Mouse (Mus musculus) intestine, postnatal 0 days (tissue): Measurements from ENCODE around the gene Dpy30. TPM values are rescaled to one million over a fixed set of nuclear protein-coding genes. Genes with fewer than 3 reads are reported as not detected.

Experiments
- ATAC-seq: fragments of 200-750 bp; cut with Nextera tagmentation; 2 replicates; pipeline ENCODE4 v1.8.0; 2017; ENCODE audit warnings: mild to moderate bottlenecking, moderate TSS enrichment, moderate library complexity
- H3K27ac ChIP-seq: fragments of 300-500 bp; sonication (generic); 2 replicates; pipeline ENCODE4 v1.5.1; 2014; ENCODE audit warnings: mild to moderate bottlenecking, low read depth, low read length, moderate library complexity
- H3K27me3 ChIP-seq: fragments of 300-500 bp; sonication (generic); replicated peaks from 2 replicates; pipeline ENCODE4 v1.6.1; 2014; ENCODE audit warnings: low read length, mixed read lengths; ENCODE audit not compliant: control insufficient read depth, insufficient read depth
- H3K36me3 ChIP-seq: fragments of 300-500 bp; sonication (generic); 2 replicates; pipeline ENCODE4 v1.6.1; 2014; ENCODE audit warnings: mild to moderate bottlenecking, moderate library complexity; ENCODE audit not compliant: control insufficient read depth, insufficient read depth
- H3K4me1 ChIP-seq: fragments of 300-500 bp; sonication (generic); replicated peaks from 2 replicates; pipeline ENCODE4 v1.6.1; 2014; ENCODE audit warnings: antibody characterized with exemption, low read length, mixed read lengths; ENCODE audit not compliant: control insufficient read depth, insufficient read depth
- H3K4me2 ChIP-seq: fragments of 300-500 bp; sonication (generic); replicated peaks from 2 replicates; pipeline ENCODE4 v1.6.1; 2014; ENCODE audit warnings: low read depth, mild to moderate bottlenecking, moderate library complexity
- H3K4me3 ChIP-seq: fragments of 300-500 bp; sonication (generic); 2 replicates; pipeline ENCODE4 v1.5.1; 2014; ENCODE audit warnings: low read depth, low read length
- H3K9ac ChIP-seq: fragments of 300-500 bp; sonication (generic); 2 replicates; pipeline ENCODE4 v1.6.1; 2014; ENCODE audit warnings: mild to moderate bottlenecking, low read depth, low read length
- H3K9me3 ChIP-seq: fragments of 300-500 bp; sonication (generic); 2 replicates; pipeline ENCODE4 v1.6.1; 2016; ENCODE audit warnings: mixed run types; ENCODE audit not compliant: control insufficient read depth
- CTCF ChIP-seq: sonication (generic); IDR thresholded peaks from 2 replicates; pipeline ENCODE4 v1.5.1; 2016; ENCODE audit warnings: low read depth, mild to moderate bottlenecking, control low read depth, antibody characterized with exemption, moderate library complexity
- WGBS: fragments of 180-500 bp; shearing (Covaris S2); extraction: QIAGEN DNeasy Blood & Tissue Kit; methylation state at CpG from one replicate; pipeline ENCODE4 v1.1.7; 2014; 5-methylcytosine and 5-hydroxymethylcytosine counted together
- polyA plus RNA-seq: library from polyadenylated mRNA; unstranded; fragments of >200 nt; fragmentation: Nextera tagmentation; extraction: Ambion mirVana; gene quantifications from 2 replicates; pipeline ENCODE4 v1.2.1, GENCODE M21; 2015

The Dpy30 gene
- polyA plus RNA-seq, 1 experiment from 2014 or later = 185 TPM

GRCm38 (mm10) chr17:74278966-74279869 is 44.5 kb downstream of the Dpy30 start:
- Histone ChIP-seq H3K9me3 (no peaks in the 10 kb centered on the region), H3K4me3 (no peak overlapping the region), H3K9ac (no peak overlapping the region), H3K36me3 (no peaks in the 10 kb centered on the region), H3K4me2 (no peak overlapping the region), H3K27me3 (no peaks in the 10 kb centered on the region), H3K27ac (no peak overlapping the region), H3K4me1 (no peaks in the 10 kb centered on the region)
- ATAC-seq = no peak
- 90% methylated on average over 8 of the region's 8 CpGs for WGBS
- 0 out of 2 replicates have a peak, but pooled peaks have one; percentile 5 for TF ChIP-seq CTCF

GRCm38 (mm10) chr17:74274471-74274870 is 49.3 kb downstream of the Dpy30 start:
- Histone ChIP-seq H3K4me1 (no peaks in the 10 kb centered on the region), H3K4me2 (no peak overlapping the region), H3K36me3 (no peaks in the 10 kb centered on the region), H3K9ac (no peak overlapping the region), H3K27ac (no peak overlapping the region), H3K9me3 (no peaks in the 10 kb centered on the region), H3K4me3 (no peak overlapping the region), H3K27me3 (no peaks in the 10 kb centered on the region)
- WGBS = 68% methylated on average over 3 of the region's 3 CpGs
- no peak for TF ChIP-seq CTCF
- ATAC-seq = no peak

- Histone ChIP-seq H3K4me1 (no peaks in the 10 kb centered on the region), H3K4me2 (no peak overlapping the region), H3K27ac (no peak overlapping the region), H3K27me3 (no peaks in the 10 kb centered on the region), H3K36me3 (no peaks in the 10 kb centered on the region), H3K9me3 (no peaks in the 10 kb centered on the region), H3K4me3 (no peak overlapping the region), H3K9ac (no peak overlapping the region)
- 84% methylated on average over 16 of the region's 16 CpGs for WGBS
- no peak for TF ChIP-seq CTCF
- no peak for ATAC-seq
Measured at GRCm38 (mm10) chr17:74272683-74273205, 51.0 kb downstream of the Dpy30 start.

GRCm38 (mm10) chr17:74271541-74272268 is 52.0 kb downstream of the Dpy30 start:
- Histone ChIP-seq H3K9ac (no peak overlapping the region), H3K4me1 (no peaks in the 10 kb centered on the region), H3K36me3 (no peaks in the 10 kb centered on the region), H3K4me3 (no peak overlapping the region), H3K4me2 (no peak overlapping the region), H3K27ac (no peak overlapping the region), H3K9me3 (no peaks in the 10 kb centered on the region), H3K27me3 (no peaks in the 10 kb centered on the region)
- ATAC-seq = peak; percentile 22; the same call in 1 of the 2 replicates
- TF ChIP-seq CTCF = no peak
- 81% methylated on average over 3 of the region's 3 CpGs for WGBS

- no peak for TF ChIP-seq CTCF
- Histone ChIP-seq H3K9me3 (no peaks in the 10 kb centered on the region), H3K4me2 (no peak overlapping the region), H3K27ac (no peak overlapping the region), H3K4me3 (no peak overlapping the region), H3K9ac (no peak overlapping the region), H3K36me3 (no peaks in the 10 kb centered on the region), H3K4me1 (no peaks in the 10 kb centered on the region; the same call in 1 of the 2 replicates), H3K27me3 (no peaks in the 10 kb centered on the region)
- no peak for ATAC-seq
- 55% methylated on average over 2 of the region's 2 CpGs for WGBS
Measured at GRCm38 (mm10) chr17:74270205-74270604, 53.5 kb downstream of the Dpy30 start.
